Mouse (Mus musculus) adrenal gland, adult 2 months (tissue): ENCODE data around the gene Rprml. TPM values are rescaled to one million over a fixed set of nuclear protein-coding genes. Genes with fewer than 3 reads are reported as not detected.

ENCODE experiments used
- DNase-seq: peaks from one replicate; pipeline ENCODE4 v3.0.0; 2021
- long read RNA-seq: library from polyadenylated mRNA; stranded (forward); transcript quantifications from one replicate; pipeline ENCODE4 v2.0.0, GENCODE M21; 2021
- polyA plus RNA-seq: library from polyadenylated mRNA; depleted of rRNA; stranded (reverse); fragments of >200 nt; gene quantifications from 2 replicates; pipeline ENCODE4 v1.2.3, GENCODE M21; 2012; rRNA removed
- total RNA-seq, 2 experiments: library from RNA; stranded (reverse); gene quantifications; 2 replicates each; pipeline ENCODE4 v1.2.3; 2021

The Rprml gene
- total RNA-seq, result under 1 TPM in 1 of 2 experiments, not detected in 1; 0.48 TPM
- 1.1 and 1.2 TPM in 2 replicates for polyA plus RNA-seq
- long read RNA-seq, partial matches to known transcripts, result 0 of 1 reads
- long read RNA-seq, other reads (novel, unspliced or antisense), result 0 of 1 reads

GRCm38 (mm10) chr11:103649301-103649982 lies at the start of gene Rprml:
Gene Rprml, plus strand, starts transcription at chr11:103649570.
- peak; percentile 28 for DNase-seq

DNA sequence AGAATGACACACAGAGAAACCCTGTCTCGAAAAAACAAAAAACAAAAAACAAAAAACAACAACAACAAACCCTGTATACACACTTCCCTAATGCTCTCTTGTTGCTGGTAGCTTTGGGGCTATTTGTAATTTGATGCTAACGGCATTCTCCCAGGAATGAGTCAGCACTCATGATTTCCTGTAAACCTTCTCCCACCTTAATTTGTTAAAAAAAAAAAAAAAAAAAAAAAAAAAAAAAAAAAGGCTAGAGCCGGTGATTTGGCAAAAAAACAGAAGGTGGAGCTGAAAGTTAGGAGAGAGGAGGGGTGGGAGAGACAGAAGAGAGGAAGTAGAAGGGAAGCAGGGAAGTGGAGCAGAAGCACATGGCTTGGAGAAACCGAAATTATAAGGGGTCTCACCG lies 42.8 kb upstream of the Rprml start:
- DNase-seq, result no peak

DNA sequence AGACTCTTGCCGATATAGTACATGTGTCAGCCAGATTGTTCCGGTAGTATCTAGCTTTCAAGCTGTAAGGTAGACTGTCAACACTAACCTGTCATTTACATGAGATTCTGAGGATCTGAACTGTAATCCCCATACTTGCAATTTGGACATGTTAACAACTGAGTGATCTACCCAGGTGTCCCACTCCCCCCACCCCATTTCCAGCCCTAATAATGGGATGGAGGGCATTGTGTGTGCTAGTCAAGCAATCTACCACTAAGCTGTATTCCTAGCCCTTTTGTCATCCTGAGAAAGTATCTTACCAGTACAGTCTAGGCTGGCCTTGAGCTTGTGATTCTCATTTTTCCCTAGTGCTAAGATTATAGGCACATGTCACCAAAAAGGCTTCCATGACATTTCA lies 38.6 kb upstream of the Rprml start:
- no peak for DNase-seq

DNA sequence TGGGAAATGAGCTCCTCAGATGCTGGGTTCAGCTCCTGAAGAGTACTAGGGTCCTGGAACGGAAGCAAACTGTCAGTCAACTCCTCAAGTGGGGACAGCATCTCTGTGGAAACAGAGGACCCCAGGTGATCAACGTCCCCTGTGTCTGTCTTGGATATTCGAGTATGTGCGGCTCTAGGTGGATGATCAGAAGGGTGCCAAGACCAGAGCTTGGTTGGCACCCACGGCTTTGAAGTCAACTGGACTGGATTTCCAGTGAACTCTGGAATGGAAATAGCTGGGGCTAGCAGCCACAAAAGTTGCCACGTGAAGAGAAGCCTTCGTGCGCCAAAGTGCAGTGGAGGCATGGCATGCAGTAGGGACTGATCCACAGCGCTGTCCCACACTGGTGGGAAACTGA lies 28.3 kb upstream of the Rprml start, which contains the start of gene Gm884:
Gm884 (minus strand) TSS at position 101 of the 400 bp plus-strand sequence.
- DNase-seq, result no peak

DNA sequence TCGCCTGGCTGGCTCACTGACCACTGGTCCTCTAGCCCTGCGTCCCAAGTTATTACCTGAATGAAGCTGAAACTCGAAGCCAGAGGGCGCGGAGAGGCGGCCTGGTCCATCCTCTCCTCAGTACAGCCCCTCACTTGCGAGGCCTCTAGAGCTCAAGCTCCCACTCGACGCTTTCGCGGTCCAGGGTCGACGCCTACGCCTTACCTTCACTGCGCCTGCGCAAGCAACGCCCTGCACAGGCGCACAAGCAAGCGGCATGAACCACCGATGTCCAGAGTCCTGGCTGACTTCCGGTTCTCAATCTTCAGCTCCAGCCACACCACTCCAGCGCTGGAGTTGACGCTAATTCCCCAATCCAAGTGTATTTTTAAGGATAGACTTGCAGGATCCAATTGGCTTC lies 21.9 kb upstream of the Rprml start:
- DNase-seq, result no peak

DNA sequence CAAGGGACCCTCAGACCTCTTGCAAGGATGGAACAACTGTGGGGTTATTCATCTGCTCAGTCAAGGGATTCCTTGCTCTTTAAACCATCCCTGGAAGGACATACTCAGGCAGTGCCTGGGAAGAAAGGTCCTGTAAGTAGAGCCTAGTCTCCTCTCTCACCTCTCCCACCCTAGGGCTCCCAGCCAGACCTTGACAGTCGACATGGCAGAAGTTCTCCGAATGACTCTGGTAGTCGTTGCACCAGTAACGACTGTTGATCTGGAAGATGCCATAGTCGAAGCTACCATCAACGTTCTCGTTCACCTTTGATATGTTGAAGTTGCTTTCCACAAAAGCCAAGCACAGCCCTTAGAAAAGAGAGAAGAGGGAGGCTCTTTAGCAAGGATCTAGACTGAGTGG lies 14.6 kb upstream of the Rprml start:
- no peak for DNase-seq

- DNase-seq, result no peak
These were observed 13.9 kb upstream of the Rprml start for GRCm38 (mm10) chr11:103635481-103635880.

GRCm38 (mm10) chr11:103636261-103636660 lies 13.1 kb upstream of the Rprml start:
- no peak for DNase-seq

DNA sequence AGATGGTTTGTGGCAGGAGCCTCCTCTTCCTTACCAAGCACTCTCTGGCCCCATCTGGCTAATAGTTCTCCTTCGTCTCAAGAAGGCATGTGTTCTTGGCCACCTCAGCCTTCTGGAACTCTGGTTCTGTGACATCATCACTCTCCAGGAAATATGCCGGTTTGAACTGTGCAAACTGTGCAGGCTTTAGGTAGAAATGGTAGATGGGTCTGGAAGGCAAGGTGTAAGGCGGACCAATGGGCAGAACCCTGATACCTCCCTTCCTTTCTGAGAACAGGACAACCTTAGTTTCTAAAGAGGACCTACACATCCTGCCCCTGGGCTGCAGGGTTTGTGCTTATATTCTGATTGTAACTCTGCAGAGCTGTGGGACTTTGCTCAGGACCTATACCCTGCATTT lies 10.6 kb upstream of the Rprml start, which contains the start of gene Lyzl6:
Lyzl6 (minus strand) TSS at position 101 of the 400 bp plus-strand sequence.
- DNase-seq, result no peak

- DNase-seq, result peak; percentile 46
These were observed 9.9 kb upstream of the Rprml start for GRCm38 (mm10) chr11:103639407-103639946.

GRCm38 (mm10) chr11:103643211-103643610 lies 6.2 kb upstream of the Rprml start:
- DNase-seq, result no peak

- DNase-seq, result no peak
These were observed 3.6 kb upstream of the Rprml start for GRCm38 (mm10) chr11:103645731-103646130.

DNA sequence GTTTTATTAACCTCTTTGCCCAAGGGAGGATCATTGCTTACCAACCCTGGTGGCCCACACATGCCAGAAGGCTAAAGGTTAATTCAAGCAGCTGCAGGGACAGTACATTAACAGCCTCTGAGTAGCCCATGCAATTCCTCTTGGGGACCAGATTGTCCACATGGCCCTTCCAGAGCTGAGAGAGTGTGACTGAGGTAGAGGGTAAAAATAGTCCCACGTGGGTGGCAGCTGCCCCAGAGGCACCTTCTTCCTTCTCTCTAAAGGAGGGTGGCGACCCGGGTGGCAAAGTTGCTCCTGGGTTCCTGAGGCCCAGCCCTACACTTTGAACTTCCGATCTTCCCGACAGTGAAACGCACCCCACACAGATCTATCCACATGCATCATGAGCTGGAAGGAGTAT lies 3.1 kb upstream of the Rprml start:
- DNase-seq, result no peak

- no peak for DNase-seq
These were observed 1.3 kb upstream of the Rprml start for GRCm38 (mm10) chr11:103647921-103648620.

- no peak for DNase-seq
These were observed 714 bp upstream of the Rprml start for GRCm38 (mm10) chr11:103648656-103649055.

DNA sequence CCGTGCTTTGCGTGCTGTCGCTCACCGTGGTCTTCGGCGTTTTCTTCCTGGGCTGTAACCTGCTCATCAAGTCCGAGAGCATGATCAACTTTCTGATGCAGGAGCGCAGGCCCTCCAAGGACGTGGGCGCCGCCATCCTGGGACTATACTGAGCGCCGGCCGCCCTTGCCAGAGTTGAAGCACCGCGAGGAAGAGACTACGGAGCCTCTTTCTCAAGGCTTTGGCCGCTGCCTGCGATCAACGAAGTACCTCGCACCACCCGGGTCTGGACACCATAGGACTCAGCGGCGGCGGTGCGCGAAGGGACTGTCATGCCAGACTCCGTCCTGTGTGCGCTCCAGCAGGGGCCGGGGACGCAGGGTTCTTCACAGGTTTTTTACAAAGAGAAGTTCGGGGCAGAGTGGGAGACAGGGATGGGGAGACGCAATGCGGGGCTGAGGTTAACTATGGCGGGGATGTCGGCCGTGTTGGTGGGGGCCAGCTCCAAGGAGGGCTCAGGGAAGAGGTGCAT lies 668 bp downstream of the Rprml start:
- DNase-seq, result no peak

- DNase-seq, result no peak
These were observed 2.1 kb downstream of the Rprml start for GRCm38 (mm10) chr11:103651426-103651825.

DNA sequence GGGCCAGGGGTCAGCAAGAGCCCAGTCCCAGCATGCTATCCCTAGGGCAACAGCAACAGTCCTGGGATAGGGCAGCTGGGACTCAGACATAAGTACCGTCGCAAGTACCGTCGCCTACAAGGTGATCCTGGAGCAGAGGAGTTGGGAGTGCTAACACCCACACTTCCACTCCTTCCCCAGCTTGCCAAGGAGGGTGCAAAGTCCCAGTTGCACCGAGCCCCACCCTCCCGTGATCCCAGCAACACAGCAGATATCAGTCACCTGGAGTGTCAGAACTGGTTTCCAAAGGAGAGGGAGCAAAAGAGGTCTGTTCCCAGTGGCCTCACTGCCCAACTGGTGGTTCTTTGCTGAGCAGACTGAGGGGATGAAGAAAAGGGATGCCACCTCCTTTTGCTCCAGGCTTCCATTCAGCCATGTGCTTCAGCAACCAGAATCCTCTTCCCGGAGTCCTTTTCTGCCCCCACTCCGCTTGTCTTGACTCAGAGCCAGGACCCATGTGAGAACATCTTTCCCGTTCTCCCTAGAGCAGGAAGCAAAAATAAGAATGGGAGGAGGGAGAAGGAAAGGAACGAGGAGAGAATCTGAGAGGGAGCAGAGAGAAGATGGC lies 4.1 kb downstream of the Rprml start:
- DNase-seq, result no peak

- no peak for DNase-seq
These were observed 7.2 kb downstream of the Rprml start for GRCm38 (mm10) chr11:103656520-103656919.

DNA sequence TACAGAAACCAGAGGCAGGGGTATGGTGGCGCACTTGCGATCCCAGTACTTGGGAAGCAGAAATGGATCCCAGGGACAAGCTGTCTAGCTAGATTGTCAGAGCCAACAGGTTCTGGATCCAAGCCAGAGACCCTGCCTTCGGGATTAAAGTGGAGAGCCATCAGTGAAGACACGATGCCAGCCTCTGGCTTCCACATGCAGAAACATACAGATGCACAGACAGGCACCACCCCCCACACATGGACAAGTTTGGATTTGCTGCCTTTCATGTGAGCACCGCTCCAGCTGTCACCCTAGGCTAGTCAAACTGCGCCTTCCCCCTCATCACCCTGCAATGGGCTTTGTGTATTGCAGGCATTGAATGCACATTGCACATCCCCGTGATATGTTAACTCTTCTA lies 8.8 kb downstream of the Rprml start:
- no peak for DNase-seq

GRCm38 (mm10) chr11:103661863-103662262 lies 12.5 kb downstream of the Rprml start:
- DNase-seq, result no peak

DNA sequence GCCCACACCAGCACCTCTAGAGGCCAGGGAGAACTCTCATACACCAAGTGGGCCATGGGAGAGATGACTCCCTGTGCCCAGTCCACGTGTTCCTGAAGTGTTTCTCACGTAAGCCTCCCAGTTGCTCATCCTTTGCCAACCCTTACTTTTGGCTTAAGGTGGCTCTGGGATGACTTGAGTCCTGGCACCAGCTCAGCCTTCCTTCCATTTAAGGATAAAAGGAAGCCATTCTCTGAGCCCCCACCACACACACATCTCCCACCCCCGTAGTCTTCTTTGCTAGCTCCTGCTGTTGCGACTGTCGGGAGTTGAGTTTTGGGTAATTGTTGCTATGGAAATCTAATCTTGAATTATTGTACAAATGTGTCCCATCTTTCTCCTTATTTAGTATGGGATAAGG lies 13.2 kb downstream of the Rprml start:
- DNase-seq, result no peak
